Mouse (Mus musculus): ENCODE results near the gene Cyp2t4. TPM values are rescaled to one million over a fixed set of nuclear protein-coding genes. Genes with fewer than 3 reads are reported as not detected.

Gene Cyp2t4
- polyA plus RNA-seq, 1 experiment from 2014 or later, result not detected

MicroRNAs within 50 kb of the gene (microRNA counts, 519-probe panel; counts per million panel counts)
- not detected for microRNA mmu-miR-1191

Small RNA genes within 50 kb of the gene (microRNA-seq; reads per million reads assigned to microRNA genes)
- 5.4 reads per million, percentile 18 among the genes with 10 or more reads in this experiment for gene Mir1191
- gene Mir3101, result not detected

Other genes starting within 250 kb of the Cyp2t4 start
- not detected in 2 replicates for gene Cyp2a22, start 214.3 kb upstream of the Cyp2t4 start, polyA plus RNA-seq (2016; fragmentation: Nextera tagmentation; extraction: Ambion mirVana)
- gene Cyp2a12, start 124.6 kb upstream of the Cyp2t4 start, polyA plus RNA-seq (2016; fragmentation: Nextera tagmentation; extraction: Ambion mirVana), result not detected in 2 replicates
- gene Cyp2f2, start 33.8 kb upstream of the Cyp2t4 start, polyA plus RNA-seq (2016; fragmentation: Nextera tagmentation; extraction: Ambion mirVana), result not detected in 2 replicates
- gene Egln2, start 13.1 kb downstream of the Cyp2t4 start, polyA plus RNA-seq (2016; fragmentation: Nextera tagmentation; extraction: Ambion mirVana), result 56.5 and 57.4 TPM in 2 replicates
- 51.2 and 53.5 TPM in 2 replicates for gene Rab4b, start 25.2 kb downstream of the Cyp2t4 start, polyA plus RNA-seq (2016; fragmentation: Nextera tagmentation; extraction: Ambion mirVana)
- gene Gm21983, start 27.4 kb downstream of the Cyp2t4 start, polyA plus RNA-seq (2016; fragmentation: Nextera tagmentation; extraction: Ambion mirVana), result 0.34 and 0.64 TPM in 2 replicates
- gene Mia, start 27.4 kb downstream of the Cyp2t4 start, polyA plus RNA-seq (2016; fragmentation: Nextera tagmentation; extraction: Ambion mirVana), result 0.92 TPM in 1 of 2 replicates, not detected in the other
- gene BC024978, start 42.1 kb downstream of the Cyp2t4 start, polyA plus RNA-seq (2016; fragmentation: Nextera tagmentation; extraction: Ambion mirVana), result 2.9 and 3.2 TPM in 2 replicates
- 155 and 167 TPM in 2 replicates for gene Snrpa, start 42.6 kb downstream of the Cyp2t4 start, polyA plus RNA-seq (2016; fragmentation: Nextera tagmentation; extraction: Ambion mirVana)
- 3.1 and 3.4 TPM in 2 replicates for gene Itpkc, start 74.9 kb downstream of the Cyp2t4 start, polyA plus RNA-seq (2016; fragmentation: Nextera tagmentation; extraction: Ambion mirVana)
- 11.4 and 11.5 TPM in 2 replicates for gene Coq8b, start 79.3 kb downstream of the Cyp2t4 start, polyA plus RNA-seq (2016; fragmentation: Nextera tagmentation; extraction: Ambion mirVana)
- 11.1 and 11.6 TPM in 2 replicates for gene Numbl, start 104.7 kb downstream of the Cyp2t4 start, polyA plus RNA-seq (2016; fragmentation: Nextera tagmentation; extraction: Ambion mirVana)
- 53.9 and 57.1 TPM in 2 replicates for gene Ltbp4, start 184.0 kb downstream of the Cyp2t4 start, polyA plus RNA-seq (2016; fragmentation: Nextera tagmentation; extraction: Ambion mirVana)
- 35.4 and 39.4 TPM in 2 replicates for gene Shkbp1, start 202.3 kb downstream of the Cyp2t4 start, polyA plus RNA-seq (2016; fragmentation: Nextera tagmentation; extraction: Ambion mirVana)
- 1.2 and 1.5 TPM in 2 replicates for gene Gm20479, start 203.7 kb downstream of the Cyp2t4 start, polyA plus RNA-seq (2016; fragmentation: Nextera tagmentation; extraction: Ambion mirVana)

Data from heart, embryonic 12.5 days (tissue).